Mouse (Mus musculus): ENCODE measurements around the gene Eif4b.

The Eif4b gene

DNA sequence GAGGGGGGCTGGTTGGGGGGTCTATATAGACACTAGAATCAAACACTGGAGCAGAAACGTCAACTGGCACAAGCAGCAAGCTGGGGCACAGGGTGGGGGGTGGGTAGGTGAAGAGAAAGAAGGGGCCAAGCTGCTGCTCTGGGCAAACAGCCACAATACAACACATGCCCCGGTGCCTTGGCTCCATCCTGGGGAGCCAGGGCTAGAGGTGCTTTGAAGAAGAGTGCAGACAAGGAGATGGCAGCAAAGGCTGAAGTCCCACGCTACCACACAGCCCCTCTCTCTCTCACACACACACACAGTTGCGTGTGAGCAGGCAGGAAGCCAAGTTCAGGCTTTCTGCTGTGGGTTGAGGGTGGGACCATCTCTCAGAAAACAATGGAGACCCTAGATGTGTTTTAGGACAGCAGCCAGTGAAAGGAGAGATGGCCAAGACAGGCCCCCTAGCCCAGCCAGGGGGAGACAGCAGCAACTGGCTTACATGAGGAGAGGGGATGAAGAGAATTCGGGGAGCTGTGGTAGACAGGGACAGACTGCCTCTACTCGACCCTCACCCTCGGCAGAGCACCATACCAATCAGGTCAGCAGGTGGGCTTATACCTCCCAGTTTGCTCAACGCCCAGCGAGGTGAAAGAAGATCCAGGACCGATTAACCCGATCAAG is 43.3 kb downstream of the Eif4b start:
- DNase-seq (ENCODE audit: low spot score in 2 of 2), result no peak

DNA sequence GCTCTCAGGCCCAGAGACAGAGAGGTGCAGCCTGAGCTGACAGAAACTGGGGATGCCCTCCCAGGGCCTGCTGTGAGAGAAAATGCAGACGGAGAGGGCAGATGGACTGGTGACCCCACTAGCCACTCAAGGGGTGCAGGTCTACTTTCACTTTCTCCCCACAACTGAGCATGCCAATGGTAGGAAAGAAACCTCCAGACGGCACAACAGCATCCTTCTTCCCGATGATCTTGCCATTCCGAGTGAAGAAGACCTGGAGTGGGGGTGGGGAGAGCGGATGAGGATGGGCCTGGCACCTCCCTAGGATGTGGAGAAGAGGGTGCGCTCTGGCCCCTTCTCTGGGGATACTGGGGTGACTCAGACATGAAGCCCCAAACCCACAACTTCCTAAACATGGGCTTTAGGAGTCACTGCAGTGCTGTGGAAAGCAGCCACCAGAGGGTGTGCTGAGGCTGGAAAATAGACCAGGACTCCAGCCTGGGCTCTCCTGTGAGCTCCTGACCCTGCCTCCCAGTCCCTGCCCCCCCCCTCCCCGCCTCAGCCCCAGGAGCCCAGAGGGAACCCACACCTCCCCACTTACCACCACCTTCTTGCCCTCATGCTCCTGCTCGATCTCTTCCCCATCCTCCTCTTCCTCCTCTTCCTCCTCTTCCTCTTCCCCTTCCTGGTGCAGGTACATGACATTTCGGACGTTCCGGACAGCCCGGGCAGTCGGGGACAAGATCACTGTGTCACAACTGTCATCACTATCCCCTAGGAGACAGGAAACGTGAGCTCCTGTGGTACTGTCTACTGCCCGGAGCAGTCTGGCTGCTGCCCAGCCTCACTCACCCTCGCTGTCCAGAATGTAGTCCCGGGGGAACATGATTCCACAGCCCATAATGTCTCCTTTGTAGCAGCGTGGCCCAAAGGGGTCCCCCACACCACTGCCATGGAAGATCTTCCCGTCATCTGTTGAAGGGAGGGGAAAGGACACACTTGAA is 44.2 kb downstream of the Eif4b start:
- no peak for DNase-seq (ENCODE audit: low spot score in 2 of 2)

DNA sequence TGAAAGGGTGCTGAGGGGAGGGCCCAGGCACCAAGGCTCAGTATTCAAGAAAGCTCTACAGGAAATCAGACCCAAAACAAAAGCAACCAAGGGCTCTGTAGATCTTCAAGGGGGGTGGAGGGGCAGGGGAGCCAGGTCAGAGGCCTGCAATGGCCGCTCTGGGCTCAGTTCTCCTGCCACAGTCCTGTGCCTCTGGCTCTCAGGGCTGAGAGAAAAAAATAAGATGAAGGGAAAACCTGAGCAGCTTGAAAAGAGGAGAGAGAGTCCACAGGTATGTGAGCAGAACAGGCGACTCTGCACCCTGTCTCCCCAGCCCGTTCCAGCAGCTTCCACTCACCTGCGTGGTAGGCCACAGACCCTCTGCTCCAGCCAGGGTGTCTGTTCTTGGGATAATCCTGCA is 45.0 kb downstream of the Eif4b start:
- DNase-seq (ENCODE audit: low spot score in 2 of 2), result no peak

DNA sequence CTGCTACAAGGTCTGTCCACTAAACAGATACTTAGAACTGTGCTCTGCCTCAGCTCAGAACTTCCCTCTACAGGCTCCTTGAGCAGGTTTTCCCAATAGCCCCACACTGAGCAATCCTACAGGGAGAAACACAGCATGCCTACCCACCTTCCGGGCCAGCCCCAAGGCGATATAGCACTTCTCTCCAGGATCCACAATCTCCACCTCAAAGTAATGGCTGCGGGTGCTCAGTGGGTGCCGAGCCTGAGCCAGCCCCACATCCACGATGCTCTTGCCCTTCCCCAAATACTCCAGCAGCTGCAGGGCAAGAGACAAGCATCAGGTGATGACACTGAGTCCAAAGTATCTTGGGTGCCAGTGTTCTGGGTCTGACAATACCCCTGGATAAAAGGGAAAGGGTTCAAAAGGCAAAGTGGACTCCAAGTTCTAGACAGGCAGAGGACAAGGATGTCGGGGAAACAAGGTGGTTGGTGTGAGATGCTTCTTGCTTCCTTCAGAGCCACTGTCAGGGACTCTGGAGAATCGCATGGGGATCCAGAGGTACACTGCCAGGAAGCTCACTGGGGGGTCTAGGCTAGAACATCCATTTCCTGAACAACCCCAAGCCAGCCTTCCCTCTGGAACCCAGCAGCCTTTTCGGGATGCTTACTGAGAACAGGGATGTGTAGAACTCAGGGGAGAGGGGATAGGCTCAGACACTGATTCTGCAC is 45.7 kb downstream of the Eif4b start:
- DNase-seq (ENCODE audit: low spot score in 2 of 2), result no peak

DNA sequence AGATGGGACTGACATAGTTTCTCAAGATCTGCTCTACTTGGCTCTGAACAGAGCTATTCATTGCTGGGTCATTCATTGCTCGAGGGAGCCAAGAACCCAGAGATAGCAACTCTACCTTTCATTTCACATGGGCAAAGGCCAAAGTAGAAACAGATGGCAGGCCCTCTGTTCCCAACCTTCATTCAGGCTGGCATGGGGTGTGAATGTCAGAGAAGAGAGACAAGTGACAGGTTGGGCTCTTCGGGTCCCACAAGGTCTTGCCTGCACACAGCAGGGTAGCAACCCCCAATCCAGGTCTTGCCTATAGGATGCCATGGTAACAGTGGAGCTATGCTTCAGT is 46.2 kb downstream of the Eif4b start:
- DNase-seq (ENCODE audit: low spot score in 2 of 2), result no peak

DNA sequence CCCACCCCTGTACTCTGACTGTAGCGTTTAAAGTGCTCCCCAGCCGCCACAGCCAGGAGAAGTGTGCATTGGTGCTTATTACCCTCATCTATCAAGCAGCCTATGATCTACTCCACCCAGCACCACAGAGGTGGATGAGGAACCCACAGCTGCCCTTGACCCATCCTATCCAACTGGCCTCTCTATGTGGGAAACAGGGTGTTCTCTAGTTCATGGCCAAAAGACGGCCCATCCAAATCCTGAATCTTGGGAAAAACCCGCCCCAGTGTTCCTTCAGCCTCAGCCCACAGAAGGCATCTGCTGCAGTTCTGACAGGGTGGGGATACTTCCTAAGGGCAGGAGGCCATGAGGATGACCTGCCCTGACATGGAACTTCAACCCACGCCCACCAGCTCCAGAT is 47.0 kb downstream of the Eif4b start:
- no peak for DNase-seq (ENCODE audit: low spot score in 2 of 2)

DNA sequence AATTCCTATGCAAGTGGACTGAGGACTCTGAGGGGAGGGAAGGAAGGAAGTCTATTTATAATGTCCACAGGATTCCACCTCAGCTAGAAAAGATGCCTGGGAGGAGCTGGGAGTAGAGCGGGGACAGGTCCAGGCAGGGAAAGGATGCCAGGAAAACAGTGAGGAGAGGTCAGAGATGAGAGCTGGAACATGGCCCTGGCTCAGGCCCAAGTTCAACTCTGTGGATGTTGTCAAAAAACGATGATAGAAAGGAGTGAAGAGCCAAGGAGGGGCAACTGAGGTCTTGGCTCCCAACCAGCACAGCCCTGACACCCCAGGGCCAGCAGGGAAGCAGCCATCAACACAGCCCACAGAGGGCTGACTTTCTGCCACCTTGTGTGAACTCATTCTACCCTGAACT is 52.7 kb downstream of the Eif4b start:
- DNase-seq (ENCODE audit: low spot score in 2 of 2), result no peak

DNA sequence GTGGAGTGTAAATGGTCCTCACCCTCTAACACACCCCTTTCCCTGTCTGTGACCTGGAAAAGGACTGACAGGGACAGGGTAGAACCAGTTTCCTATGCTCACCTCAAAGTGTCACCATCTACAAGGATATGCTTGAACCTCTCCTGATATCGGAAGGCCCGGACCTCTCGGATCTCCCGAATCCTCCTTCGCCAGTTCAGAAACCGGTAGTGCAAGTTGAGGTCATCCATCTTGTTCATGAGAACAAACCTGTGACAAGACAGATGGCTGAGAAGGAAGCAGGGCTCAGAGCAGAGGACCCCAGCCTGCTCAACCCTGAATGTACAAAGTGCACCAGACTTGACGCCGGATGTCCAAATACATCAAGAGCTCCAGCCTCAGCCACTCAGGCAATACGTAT is 59.7 kb downstream of the Eif4b start:
- DNase-seq (ENCODE audit: low spot score in 2 of 2), result no peak

DNA sequence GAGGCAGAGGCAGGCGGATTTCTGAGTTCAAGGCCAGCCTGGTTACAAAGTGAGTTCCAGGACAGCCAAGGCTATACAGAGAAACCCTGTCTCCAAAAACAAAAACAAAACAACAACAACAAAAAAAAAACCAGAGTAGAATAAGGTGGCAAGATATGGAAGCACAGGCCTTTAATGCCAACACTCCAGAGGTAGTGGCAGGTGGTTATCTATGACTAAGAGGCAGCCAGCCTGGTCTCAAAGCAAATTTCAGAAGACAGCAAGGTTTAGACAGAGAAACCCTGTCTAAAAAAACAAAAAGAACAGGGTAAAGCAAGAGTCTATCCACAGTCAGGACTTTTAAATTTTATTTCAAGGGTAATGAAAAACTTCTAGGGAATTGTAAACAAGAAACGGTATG is 61.1 kb downstream of the Eif4b start:
- DNase-seq (ENCODE audit: low spot score in 2 of 2), result no peak

DNA sequence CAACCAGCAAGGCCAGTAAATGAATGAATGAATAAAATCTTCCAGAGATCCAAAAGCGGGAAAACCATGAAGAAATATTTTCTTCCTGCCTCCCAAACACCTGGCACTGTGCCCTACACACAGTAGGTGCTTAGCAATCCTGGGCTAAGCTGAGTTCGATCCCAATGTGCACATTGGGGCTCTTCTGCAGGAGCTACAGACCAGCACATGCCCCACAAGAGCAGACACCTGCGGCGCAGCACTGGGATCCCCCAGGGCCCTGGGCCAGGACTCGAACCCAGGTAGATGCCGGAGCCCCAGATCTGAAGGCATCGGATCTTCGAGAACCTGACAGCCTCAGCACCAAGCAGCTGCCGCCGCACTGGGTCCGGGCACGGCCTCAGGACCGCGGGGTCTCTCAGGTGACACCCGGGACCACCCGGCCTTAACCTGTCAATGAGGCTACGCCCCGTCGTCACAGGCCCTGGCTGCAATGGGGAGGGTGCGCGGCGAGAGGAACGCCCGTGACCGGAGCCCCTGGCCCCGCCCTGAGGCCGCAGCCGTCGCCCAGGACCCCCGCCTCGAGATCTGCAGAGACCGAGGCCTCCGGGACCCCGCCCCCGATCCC is 62.1 kb downstream of the Eif4b start:
- DNase-seq (ENCODE audit: low spot score in 2 of 2), result no peak

DNA sequence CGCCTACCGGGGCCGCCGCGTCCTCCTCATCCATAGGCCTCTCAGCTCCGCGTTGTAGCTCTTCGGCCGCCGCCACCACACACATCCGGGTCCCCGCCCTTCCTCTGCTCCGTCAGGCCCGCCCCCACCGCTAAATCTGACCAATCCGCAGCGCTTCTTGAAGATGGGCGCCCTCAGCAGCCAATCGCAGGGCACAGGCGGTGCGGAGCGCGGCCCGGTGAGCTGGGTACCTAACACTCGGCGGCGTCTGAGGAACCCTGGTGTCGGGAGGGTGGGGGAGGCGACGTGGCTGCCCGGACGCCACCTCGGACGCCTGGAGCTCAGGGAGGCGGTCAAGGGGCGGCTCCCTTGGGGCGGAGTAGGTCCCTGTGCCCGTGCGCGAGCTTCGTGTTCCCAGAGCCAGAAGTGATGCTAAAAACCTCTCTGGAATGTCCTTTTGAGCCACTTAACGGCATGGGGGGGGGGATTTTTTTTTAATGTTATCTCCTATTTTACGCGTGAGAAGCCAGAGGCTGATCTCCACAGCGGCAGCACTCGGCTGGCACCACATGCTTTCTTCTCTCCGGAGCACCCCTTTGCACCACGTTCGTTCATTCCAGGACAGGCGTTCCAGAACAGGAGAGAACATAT is 62.7 kb downstream of the Eif4b start, which contains the start of gene Spryd3:
Gene Spryd3, minus strand, starts transcription at position 106 of the 630 bp plus-strand sequence.
- peak; percentile 94 to 97 for DNase-seq (ENCODE audit: low spot score in 2 of 2)

DNA sequence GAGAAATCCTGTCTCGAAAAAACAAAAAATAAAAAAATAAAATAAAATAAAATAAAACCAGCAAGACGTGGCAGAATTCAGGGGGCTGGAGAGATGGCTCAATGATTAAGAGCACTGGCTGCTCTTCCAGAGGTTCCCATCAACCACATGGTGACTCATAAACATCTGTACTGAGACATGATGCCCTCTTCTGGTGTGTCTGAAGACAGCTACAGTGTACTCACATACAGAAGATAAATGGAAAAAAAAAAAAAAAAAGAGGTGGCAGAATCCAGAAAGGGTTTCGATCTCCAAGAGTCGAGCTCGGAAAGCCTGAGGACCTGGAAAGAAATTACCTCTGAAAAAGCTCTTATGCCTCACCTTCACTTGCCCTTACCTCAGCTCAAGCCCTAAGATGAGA is 67.5 kb downstream of the Eif4b start:
- no peak for DNase-seq (ENCODE audit: low spot score in 2 of 2)

DNA sequence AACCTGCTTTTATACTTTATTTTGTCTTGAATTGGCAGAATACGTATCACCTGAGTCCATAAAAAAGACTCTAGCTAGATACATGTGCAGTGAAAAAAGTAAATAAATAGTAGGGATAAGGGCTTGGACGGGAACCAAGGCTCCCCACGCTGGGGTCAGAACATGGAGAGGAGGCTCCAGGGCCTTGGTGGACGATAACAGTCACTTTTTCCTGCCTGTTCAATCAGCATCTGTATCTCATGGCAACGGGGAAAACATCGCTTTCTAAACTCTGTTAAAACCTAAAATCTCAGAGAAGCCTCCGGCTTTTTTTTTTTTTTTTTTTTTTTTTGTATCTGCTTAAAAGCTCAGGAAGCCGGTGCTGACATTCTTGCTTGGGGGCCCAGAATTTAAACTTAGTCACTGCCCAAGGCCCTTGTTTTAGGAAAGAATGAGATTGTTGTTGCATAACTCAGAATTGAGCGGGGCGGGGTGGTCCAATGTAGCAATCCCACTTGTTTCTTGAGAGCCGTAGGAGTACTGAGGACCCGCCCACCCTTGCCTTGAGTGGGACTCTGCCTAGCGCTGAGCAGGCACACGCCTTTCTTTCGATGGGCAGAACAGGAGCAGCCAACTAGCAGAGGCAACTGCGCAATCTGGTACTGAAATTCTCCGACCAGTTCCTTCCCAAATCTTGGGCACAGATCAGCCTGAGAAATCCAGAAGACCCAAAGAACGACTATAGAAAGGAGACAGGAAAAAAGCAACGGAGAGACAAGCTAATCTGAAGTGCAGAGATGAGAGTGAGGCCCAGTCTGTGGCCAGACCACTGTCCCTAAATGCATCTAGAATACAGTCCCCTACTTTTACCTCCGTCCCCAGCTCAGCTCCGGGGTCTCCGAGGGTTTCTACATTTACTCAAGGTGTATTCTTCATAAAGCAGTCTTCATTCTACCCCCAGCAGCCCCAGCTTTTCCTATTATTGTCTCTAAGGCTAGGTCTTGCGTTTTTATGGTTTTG is 69.6 kb downstream of the Eif4b start:
- no peak for DNase-seq (ENCODE audit: low spot score in 2 of 2)

DNA sequence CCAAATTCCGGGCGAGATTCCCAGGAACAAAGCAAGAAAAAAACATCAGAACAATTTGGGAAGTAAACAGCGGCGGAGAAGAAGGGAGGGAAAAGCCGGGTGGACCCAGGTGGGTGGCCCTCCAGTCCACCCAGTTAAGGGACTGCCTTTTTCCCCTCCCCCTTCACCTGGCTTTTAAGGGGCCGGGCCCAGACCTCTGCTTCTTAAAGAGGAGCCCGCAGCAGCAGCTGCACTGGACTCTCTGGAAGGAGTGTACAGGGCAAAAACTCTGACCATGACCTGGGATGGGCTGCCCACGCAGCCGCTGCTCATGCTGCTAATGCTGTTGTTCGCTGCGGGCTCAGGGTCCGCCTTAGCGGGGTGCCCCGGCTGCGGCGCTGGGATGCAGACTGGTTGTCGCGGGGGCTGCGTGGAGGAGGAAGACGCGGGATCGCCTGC is 70.7 kb downstream of the Eif4b start, which contains the start of gene Igfbp6:
Gene Igfbp6, plus strand, starts transcription at position 89 of the 438 bp plus-strand sequence.
- DNase-seq (ENCODE audit: low spot score in 2 of 2), result no peak

DNA sequence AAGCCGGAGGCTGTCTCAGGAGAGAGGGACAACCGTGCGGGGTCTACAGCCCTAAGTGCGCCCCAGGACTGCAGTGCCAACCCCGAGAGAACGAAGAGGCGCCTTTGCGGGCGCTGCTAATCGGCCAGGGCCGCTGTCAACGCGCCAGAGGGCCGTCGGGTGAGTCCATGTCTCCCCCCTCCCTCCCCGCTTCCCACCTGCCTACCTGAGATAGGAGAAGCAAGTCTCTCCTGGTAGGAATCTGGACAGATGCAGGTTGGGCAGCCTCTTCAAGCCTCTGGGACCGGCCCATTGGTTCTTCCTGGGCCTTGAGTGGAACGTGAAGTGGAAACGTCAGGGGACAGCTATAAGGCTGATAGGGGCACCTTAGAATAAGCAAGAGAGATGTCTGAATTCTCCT is 71.2 kb downstream of the Eif4b start:
- DNase-seq (ENCODE audit: low spot score in 2 of 2), result no peak

DNA sequence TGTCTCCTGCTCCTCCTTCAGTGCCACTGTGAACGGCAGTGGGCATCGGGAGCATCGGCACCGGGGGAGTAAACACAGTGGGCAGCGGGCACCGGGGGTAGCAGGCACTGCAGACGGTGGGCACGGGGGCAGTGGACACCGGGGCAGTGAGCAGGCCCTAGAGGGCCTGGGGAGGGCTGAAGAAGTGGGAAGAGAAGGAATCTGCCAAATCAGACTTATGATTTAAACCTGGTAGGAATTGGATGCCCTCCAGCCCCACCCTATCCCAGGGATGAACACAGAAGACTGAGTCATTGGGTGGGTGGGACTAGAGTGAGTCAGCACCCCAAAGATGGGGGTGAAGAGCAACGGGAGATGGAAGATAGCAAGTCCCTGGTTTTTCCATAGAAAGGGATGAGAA is 71.8 kb downstream of the Eif4b start:
- peak in 1 of 2 experiments; percentile 21 for DNase-seq (ENCODE audit: low spot score in 2 of 2)

DNA sequence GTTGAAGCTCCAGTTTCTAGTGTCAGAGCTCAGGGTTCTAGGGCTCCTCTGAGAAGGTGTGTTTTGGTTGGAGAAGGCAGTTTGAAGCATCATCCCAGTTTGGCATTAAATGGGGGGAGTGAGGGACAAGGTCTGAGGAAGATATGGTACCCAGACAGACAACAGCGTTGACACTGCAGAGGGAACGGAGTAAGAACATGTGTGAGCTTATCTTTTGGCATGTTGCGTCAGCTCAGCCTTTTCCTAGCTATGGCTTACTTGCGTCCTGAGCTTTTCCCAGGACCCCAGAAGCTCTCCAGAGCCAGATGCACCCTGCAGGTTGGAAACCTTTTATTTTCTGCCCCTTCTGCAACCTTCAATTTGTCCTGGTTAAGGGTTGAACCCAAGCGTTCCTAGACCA is 72.5 kb downstream of the Eif4b start:
- no peak for DNase-seq (ENCODE audit: low spot score in 2 of 2)
